Mouse (Mus musculus) retina, adult 2 months (tissue): ENCODE measurements around the gene Defb48.

Experiments
- DNase-seq: peaks from one replicate; pipeline ENCODE4 v3.0.0-alpha.2; 2012; ENCODE audit warnings: low read depth, low spot score

Gene Defb48

DNA sequence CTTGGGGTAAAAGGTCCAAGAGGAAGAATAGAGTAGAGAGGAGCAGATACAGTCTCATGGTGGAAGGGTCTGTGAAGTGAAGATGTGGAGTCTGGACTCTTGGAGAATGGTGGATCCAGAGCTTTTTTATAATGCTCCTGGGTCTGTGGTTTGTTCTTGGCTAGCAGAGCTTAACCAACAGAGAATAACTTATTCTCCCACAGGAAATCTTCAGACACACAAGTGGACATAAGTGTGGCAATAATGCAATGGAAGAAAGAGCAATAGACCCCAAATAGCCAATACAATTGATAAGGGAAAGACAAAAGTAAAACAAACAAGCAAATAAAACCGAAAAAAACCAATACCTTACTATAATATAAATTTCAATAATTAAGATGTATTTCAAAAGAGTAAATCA is at the start of gene Defb48:
TSS of gene Defb48 (minus strand) at position 101 of the 400 bp plus-strand sequence.
- DNase-seq, result no peak

DNA sequence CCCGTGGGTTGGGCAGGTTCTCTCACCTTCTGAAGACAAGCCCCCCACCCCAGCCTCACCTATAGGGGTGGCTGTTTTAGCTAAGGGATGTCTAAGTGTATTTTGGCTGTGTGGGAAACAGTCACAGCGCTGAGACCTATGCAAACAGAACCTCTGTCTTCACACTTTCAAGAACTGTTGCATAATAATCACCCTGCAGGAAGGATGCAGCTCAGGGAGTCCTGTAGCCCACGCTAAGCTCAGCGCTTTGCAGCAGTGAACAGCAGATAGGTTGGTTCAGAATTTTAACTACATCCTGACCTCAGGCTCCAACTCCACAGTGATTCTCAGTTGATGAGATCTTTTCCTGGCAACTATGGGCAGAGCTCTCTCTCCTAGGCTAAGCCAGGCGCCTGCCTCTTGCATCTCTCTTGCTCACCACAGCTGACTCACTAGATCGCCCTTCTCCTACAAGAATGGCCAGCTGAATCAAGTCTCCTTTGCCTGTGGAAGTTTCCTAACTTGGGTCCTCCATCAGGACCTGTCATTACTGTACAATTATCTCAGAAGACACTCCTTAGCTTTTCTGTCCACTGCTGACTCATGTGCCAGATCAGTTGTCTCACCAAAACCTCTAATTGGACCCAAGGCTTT is 36.3 kb upstream of the Defb48 start:
- no peak for DNase-seq

DNA sequence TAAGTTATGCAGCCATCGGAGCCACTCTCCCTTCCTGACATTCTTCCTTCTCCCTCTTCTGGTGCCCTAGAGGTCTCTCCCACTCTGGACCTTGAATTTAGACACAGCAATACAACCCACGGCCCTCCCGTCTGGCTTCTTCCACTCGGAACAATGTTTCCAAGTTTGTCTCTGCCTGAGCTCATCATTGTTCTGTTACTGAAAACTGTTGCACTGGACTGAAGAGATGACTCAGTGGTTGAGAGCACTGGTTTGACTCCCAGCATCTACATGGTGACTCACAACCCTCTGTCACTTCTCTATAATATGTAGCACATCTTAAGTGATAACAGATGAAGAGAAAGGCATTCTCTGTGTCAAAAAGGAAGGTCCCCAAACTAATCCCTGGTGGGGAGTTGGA is 30.4 kb upstream of the Defb48 start:
- DNase-seq, result no peak

DNA sequence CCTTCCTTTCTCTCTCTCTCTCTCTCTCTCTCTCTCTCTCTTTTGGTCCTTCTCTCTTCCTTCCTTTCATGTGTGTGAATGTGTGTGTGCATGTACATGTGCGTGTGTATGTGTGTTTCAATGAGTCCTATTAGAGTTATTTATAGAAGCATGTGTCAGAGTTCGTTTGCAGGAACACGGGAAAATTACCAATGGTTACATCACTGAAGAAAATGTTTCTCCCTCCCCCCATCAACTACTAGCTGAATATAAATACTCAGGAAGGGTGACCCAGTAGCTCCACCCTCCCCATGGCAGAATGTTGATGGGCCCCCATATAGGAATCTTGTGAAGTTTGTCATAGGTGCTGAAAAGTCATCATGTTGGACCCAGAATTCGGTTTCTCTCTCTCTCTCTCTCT is 28.8 kb upstream of the Defb48 start:
- DNase-seq, result no peak

DNA sequence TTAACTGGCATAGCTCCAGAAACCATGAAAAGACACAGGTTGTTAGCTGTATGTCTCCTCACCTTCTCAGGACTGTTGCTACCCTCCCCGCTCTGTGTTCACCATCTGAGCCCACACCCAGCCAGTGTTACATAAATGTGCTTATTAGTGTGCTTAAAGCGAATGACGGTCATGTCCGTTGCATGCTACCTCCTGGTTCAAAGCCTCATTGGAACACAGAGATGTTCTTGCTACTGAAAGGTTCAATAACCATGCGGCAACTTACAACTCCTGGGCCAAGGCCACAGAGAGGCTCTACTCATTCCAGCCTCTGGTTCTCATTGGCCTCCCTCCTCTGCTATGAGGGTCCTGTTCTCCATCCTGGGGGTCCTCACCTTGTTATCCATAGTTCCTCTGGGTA is 27.2 kb upstream of the Defb48 start, which contains the start of gene Defb43:
TSS of gene Defb43 (plus strand) at position 301 of the 400 bp plus-strand sequence.
- no peak for DNase-seq

DNA sequence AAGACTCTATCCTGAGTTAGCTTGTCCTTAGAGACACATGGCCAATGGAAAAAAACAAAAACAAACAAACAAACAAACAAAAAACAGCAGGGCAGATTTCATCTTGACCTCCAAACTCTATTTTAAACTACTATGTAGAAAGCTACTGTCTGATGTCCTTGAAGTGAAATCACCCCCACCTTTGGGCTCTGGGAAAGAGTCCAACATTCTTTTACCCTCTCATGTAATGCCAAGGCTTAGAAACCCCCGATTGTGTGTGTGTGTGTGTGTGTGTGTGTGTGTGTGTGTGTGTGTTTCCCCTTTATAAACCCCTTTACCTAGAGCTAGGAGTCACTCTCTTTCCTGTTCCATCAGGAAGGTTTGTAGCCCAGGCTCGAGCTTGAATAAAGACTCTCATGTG is 18.3 kb upstream of the Defb48 start:
- no peak for DNase-seq

DNA sequence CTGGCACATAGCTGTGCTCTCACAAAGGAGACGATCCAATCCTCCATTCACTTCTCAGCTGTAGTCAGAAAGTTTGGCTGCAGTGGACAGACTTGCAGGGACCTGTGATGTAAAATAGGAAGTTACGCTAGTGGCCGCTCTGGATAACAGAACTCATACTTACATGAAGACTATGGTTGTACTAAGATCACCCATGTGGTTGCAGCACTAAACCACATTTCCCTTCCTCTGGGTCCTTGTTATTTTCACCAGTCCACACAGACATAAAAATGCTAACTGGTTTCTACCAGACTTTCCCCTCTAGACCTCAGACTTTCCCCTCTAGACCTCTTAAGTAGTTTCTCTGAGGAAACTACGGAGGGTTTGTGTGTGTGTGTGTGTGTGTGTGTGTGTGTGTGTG is 14.7 kb upstream of the Defb48 start:
- no peak for DNase-seq

DNA sequence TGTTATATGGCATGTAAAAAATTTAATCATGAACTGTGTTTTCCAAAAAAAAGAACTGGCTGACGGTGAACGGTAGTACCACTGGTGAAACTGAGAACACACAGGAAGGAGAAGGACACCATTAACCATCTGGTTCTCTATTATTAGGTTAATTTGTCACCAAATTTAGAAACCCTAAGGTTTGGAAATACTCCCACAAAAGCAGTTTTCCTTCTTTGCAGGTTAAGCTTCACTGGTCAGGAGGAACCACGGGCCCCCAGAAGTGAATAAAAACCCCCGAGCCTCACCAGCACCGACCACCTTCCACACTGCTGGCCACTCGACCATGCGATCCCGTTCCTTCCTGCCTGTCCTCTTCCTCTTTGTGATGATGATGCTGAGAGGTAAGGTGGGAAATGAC is 13.5 kb upstream of the Defb48 start, which contains the start of gene Defb47:
TSS of gene Defb47 (plus strand) at position 301 of the 400 bp plus-strand sequence.
- no peak for DNase-seq

DNA sequence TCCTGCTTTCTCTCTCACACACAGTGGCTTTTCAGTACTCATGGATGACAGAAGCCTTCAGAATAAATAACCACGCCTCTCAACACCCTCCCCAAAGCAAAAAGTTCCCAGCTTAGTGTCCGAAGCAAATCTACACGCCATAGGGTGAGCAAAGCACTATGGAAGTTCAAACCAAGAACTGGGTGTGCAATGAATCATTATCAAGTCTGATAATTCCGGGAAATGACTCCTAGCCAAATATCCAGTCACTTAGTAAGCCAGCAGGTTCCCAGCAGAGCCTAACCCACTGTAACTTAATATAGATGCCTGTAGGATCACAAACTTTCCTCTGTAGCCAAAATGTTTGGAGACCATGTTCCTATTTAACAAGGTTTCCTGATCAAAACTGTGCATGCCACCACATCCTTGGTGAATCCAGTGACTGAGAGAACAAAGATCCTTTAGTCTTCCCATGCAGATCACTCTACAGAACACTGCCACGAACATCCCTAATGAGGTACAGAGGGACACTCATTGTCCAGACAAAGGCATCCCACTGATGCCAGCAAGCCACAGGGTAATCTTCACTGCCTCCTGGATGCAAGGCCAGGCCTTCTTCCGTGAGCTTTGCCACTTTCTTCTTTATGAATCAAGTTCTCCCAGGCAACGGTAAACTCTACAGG is 7.7 kb upstream of the Defb48 start:
- DNase-seq, result no peak

DNA sequence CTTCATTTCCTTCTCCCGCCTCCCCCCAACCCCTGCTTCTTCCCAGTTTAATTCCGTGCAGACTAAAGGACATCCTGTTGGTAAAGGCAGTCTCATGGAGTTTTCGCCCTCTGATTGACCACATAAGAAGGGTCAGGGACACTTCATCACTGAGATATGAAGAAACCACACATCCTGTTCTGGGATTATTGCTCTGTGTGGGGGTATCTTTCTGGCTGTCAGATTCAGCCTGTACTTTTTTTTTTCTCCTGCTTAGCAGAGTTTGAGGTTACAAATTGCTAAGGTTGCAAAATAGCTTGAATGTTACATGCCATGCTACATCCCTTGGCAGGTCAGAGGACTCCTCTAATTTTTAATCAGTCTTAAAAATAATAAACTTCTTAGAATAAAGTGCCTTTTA is 7.0 kb upstream of the Defb48 start:
- no peak for DNase-seq

DNA sequence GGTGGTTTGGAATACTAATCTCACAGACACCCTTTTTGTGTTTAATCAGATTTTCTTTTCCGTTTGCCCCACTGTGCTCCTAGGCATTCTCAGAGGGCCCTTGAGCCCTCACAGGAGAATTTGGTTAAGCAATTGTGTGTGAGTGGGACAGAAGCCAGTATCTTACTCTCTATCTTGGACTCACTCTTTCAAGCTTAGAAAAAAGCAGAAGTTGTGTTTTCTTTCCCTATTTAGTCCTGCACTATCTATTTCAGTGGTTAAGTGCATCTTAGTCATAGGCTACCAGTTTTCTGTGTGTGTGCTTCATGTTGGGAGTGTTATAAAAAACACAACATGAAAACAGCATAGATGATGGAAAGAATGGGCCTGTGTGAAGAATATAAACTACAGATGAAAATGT is 4.5 kb downstream of the Defb48 start:
- no peak for DNase-seq

DNA sequence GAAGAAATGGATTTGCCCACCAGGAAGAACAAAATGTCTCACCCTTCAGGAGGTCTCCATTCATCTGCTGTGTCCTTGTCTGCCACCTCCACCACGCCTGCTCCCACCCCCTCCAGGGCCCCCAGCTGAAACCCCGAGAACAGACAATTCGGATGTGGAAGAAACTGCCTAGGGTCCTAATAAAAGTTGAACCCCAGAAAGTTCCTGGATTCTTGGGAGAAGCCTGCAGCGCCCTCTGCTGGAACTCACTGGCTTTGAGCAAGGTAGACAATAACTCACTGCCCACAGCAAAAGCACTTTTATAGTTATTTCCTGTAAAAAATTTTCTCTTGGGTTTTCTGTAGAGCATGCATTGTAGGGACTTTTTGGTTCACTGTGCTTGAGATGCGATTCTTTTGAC is 9.3 kb downstream of the Defb48 start:
- peak; percentile 26 for DNase-seq

DNA sequence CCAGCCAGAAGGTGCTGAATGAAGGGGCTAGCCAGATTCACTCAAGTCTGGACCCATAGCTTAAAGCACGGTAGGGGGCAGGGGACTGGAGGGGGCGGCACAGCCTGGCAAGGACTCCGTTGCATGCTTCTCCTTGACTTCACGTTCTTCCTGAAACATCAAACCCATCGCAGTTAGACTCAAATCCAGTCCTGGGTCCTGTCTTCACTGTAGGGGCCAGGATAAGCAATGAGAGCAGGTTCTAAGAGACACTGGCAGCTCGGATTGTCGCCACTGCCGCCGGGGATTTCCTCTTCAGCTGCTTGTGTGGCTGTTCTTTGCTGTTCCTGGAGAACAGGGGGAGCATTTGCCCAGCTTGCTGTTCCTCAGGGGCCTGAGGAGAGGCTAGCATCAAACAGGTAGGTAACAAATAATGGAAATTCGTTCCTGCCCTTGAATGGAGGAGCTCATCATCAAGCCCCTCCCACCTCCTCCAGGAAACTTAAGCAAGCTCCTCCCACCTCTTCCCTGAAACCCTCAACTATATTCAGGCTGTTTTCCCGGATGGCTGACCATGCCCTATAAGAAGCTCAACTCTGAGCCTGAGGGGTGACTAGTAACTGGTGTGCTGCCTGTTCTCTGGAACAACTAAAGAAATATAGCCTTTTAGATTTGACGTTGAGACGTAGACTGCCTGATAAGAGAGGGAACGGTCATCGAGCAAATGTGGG is 18.3 kb downstream of the Defb48 start:
- DNase-seq, result no peak

DNA sequence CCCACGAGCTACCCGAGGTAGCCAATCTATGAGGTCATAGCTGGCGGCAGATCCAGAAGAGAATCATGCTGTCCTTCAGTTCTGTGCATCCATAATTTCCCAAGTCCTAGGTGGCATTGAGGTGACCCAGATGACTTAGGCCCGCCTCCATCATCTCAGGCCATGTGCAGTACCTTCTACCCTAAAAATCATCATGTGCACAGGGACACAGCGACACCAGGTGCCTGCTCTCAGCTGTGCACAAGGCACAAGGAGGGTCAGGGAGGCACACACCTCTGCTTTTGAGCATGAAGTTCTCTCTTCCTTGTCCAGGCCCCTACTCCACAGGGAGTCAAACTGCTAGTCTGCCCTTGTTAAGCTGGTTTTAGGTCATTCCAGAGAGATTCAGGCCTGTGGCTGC is 19.0 kb downstream of the Defb48 start:
- DNase-seq, result no peak

DNA sequence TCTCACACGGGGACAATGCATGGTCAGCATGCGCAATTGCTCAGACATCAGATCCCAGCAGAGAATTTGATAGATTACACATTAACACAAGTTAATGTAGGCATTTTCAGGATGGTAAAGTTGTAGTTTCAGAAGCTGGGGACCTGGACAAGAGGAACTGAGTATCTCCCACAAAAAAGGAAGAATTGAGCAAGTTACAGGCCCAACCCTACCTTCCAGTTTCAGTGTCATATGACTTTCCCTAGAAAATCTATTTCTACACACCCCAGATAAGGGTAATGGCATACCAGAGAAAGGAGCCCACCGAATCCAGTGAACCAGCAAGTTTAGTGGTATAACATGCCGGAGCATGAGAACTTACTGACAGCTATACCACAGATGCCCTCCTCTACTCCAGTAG is 20.7 kb downstream of the Defb48 start:
- no peak for DNase-seq

DNA sequence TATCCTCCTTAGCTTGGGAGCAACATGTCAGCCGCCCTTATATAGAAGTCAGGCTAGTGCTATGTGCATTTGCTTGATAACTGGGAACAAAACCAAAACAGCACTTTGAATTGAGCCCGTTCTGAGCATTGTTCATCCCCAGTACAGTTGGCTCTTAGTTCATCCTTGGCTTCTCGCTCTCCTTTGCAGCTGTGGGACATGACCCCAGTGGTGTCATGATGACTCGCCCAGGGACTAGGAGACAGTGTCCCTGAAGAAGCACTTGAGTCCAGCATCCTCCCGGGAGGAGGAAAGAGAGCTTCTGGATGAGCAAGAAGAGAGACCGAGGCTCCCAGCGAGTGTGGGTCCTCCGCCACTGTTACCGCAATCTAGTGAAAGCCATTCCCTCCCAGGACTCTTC is 28.2 kb downstream of the Defb48 start:
- DNase-seq, result no peak

DNA sequence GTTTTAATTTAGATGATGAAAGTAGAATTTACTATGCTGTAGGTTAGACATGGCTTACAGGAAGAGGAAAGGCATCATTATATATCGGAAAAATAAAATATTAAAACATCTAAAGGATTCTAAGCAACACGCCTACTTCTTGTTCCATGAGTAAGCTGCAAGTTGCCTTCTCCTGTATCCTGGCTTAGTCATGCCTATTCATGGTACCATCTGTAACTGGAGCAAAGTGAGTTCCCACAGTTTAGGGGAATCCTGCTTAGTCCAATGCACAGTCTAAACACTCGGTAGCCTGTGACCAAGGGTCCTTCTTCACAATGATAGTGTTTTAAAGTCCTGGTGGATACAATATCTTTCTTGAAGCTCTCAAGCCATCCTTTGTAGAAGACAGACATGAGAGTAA is 37.5 kb downstream of the Defb48 start:
- no peak for DNase-seq

DNA sequence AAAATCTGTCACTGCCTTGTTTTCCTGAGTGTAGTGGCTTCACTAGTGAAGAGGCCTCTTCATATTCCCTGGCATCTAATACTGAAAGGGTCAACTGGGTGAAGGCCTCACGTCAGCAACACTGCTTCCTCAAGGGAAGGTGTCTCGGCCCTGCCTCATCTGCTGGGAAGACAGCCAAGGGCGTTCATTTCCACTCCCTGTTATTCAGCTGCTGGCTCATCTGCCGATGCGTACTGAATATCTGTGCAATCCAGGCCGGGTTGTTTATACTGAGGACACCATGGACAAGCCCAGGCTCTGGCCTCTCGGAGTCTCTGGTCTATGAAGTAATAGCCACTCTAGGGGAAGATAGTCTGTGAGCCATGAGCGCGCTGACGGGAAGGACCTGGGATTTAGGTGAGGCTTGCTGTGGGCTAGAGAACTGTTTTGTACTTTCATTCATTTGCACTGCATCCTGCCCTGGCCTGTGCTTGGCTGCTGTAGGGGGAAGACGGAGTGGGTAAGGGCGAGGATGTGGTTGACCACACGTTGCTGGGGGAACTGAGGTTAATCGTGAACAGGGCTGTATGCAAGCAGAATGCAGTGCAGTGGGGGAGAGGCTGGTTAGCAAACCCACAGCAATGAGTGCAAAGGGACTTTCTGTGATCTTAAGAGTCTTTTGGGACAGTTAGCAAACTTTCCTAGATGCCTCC is 43.8 kb downstream of the Defb48 start:
- no peak for DNase-seq

DNA sequence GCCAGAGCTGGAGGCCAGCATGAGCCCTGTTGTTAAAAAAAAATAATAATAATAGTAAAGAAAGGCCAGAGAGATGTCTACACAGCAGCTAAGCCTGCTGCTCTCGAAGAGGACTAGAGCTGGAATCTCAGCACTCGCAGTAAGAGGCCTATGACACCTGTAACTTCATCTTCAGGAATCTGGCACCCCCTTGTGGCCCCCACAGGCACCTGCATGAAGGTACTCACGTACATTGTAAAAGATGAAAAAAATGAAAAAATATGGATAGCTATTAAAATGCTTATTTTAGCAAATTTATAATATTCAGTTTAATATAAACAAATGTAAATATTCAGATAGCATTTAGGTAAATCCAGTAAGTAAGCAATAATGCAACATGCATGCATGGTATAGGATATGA is 44.9 kb downstream of the Defb48 start:
- no peak for DNase-seq

DNA sequence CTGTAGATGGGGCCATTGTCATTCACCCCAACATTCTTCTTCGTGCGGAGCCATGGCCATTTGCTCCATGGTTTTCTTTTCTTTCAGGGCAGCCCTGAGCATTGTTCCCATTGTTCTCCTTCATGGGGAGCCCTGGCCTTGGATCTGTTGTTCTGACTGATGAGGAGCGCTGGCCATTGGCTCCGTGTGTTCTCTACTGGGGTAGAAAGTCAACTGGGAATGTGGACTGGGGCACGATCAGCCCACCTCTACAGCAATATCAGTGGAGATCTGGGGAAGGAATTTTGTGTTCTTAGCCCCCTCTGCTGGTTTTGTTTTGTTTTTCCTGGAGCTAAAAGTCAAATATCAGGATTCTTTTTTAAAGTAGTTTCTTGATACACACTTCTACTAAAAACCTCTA is 46.6 kb downstream of the Defb48 start:
- DNase-seq, result no peak

DNA sequence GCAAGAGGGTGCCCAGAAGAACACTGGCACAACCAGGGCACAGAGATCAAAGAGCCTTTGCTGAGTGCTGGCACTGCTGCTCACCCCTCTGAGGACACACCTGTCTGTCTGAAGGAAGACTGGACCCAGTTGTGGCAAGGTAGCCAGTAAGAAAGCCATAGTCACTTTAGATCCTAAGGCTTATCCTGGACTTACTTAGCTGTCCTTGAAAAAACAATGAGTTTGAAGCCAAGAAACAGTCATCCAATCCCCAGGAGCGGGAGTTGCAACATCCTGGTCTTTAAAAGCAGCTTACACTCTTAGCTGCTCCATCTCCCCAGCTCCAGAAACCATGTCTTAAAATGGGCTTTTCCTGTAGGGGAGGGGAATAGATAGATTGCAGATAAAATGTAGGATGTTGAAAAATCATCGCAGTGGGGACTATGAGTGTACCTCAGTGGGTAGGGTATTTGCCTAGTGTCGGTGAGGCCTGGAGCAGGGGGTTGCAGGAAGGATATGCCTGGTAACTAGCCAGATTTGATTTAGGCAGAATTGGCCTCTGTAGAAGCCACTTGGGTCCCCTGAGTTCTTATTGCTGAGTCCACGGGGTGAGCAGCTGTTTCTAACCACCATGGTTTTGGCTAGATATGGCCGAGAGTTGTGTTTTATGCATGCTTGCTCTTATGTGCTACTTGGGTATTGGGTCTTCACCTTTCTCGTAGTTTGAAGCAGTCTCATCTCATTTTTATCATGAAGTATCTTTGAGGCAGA is 47.5 kb downstream of the Defb48 start:
- no peak for DNase-seq

DNA sequence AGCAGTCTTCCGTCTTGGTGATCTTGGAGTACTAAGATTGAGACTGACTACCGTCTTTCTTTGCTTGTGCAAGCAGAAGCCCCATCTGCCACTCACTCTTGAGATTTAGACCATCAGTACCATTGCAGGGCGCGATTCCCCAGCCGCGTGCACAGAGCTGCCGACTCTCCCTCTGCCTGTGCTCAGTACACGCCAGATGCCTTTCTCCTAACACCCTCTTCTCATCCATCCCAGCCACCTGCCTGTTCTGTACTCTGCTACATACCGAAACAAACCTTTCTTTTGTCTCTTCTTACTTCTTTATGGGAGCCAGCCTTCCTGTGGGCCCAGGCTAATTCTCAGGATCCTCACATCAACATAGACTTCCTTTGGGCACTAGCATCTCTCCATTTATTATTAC is 48.9 kb downstream of the Defb48 start:
- DNase-seq, result no peak
